Mouse (Mus musculus) forebrain, embryonic 16.5 days (tissue): Measurements from ENCODE around the gene Tdrd9. TPM values are rescaled to one million over a fixed set of nuclear protein-coding genes. Genes with fewer than 3 reads are reported as not detected.
A peak's percentile ranks its signal among the peaks of the same experiment; 100 is the strongest.
"Not testable (repeated sequence)": the region's sequence is repeated elsewhere in the genome, so short reads cannot be mapped to it uniquely, and the experiment has no call there.

ENCODE experiments used
- ATAC-seq: fragments of 200-750 bp; cut with Nextera tagmentation; 2 replicates; pipeline ENCODE4 v1.8.0; 2017; ENCODE audit warnings: mild to moderate bottlenecking, moderate library complexity
- H3K27ac ChIP-seq: fragments of 300-500 bp; sonication (generic); 2 replicates; pipeline ENCODE4 v1.5.1; 2014; ENCODE audit warnings: low read length, control low read depth
- H3K27me3 ChIP-seq: fragments of 300-500 bp; sonication (generic); replicated peaks from 2 replicates; pipeline ENCODE4 v1.6.1; 2014; ENCODE audit warnings: low read length; ENCODE audit not compliant: control insufficient read depth, insufficient read depth
- H3K36me3 ChIP-seq: fragments of 300-500 bp; sonication (generic); 2 replicates; pipeline ENCODE4 v1.6.1; 2014; ENCODE audit not compliant: control insufficient read depth, insufficient read depth
- H3K4me1 ChIP-seq: fragments of 300-500 bp; sonication (generic); replicated peaks from 2 replicates; pipeline ENCODE4 v1.6.1; 2014; ENCODE audit warnings: low read length; ENCODE audit not compliant: control insufficient read depth, insufficient read depth
- H3K4me2 ChIP-seq: fragments of 300-500 bp; sonication (generic); 2 replicates; pipeline ENCODE4 v1.6.1; 2014; ENCODE audit warnings: mild to moderate bottlenecking, low read length, control low read depth
- H3K4me3 ChIP-seq: fragments of 300-500 bp; sonication (generic); replicated peaks from 2 replicates; pipeline ENCODE4 v1.5.1; 2014; ENCODE audit warnings: mild to moderate bottlenecking, low read length, control low read depth
- H3K9ac ChIP-seq: fragments of 300-500 bp; sonication (generic); replicated peaks from 2 replicates; pipeline ENCODE4 v1.6.1; 2014; ENCODE audit warnings: low read depth, low read length, control low read depth
- H3K9me3 ChIP-seq: fragments of 300-500 bp; sonication (generic); 2 replicates; pipeline ENCODE4 v1.6.1; 2016; ENCODE audit warnings: low read length; ENCODE audit not compliant: control insufficient read depth
- WGBS: fragments of 180-500 bp; shearing (Covaris S2); extraction: QIAGEN DNeasy Blood & Tissue Kit; methylation state at CpG from one replicate; pipeline ENCODE4 v1.1.7; 2014; 5-methylcytosine and 5-hydroxymethylcytosine counted together
- polyA plus RNA-seq: library from polyadenylated mRNA; unstranded; fragments of >200 nt; fragmentation: Nextera tagmentation; extraction: Ambion mirVana; gene quantifications from 2 replicates; pipeline ENCODE4 v1.2.1, GENCODE M21; 2015

Gene Tdrd9
- polyA plus RNA-seq, 1 experiment from 2014 or later: 0.44 TPM

GRCm38 (mm10) chr12:112035341-112036100, 64.2 kb downstream of the Tdrd9 start:
- ATAC-seq, H3K9ac ChIP-seq, H3K4me3 ChIP-seq, H3K4me2 ChIP-seq, H3K27ac ChIP-seq, H3K36me3 ChIP-seq, H3K4me1 ChIP-seq, H3K9me3 ChIP-seq, H3K27me3 ChIP-seq: not testable (repeated sequence)
- WGBS: 89% methylated on average over 6 of the region's 6 CpGs

DNA sequence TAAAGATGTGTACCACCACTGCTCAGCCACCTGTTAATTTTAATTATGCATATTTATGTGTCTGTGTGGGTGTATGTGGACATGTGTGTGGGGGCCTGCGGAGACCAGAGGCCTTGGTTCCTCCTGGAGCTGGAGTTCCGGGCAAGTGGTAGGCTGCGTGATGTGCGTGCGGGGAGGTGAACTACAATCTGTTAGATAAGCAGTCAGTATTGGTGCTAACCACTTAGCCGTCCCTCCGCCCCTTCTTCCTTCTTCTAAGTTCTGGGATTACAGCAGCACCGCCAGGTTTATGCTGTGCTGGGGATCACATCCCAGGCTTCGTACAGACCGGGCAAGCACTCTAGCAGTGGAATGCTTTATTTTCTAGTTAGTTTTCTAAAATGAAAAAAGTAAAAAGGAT, 67.1 kb downstream of the Tdrd9 start:
- H3K27ac ChIP-seq: no peak overlapping the region
- no peaks in the 10 kb centered on the region for H3K36me3 ChIP-seq
- no peaks in the 10 kb centered on the region for H3K9me3 ChIP-seq
- H3K9ac ChIP-seq: no peak overlapping the region
- H3K4me3 ChIP-seq: no peak overlapping the region
- H3K27me3 ChIP-seq: no peaks in the 10 kb centered on the region
- 95% methylated on average over 10 of the region's 10 CpGs for WGBS
- H3K4me2 ChIP-seq: no peak overlapping the region
- ATAC-seq: no peak
- H3K4me1 ChIP-seq: no peaks in the 10 kb centered on the region

DNA sequence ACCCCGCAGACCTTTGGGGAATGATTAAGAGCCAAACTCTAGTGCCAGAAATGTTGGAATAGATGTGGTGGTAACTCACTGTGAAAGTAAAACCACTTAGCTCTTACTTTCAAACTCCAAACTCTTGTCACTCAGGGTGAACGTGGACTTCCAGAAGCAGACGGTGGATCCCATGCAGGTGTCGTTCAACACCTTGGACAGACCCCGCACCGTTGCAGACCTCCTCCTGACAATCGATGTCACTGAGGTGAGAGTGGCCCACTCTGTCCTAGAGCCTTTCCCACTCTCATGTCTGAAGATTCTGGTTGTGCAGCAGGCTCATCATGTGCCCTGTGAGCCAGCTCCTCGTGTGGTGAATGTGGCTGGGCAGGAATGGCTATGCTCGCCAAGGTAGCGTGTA, 67.8 kb downstream of the Tdrd9 start:
- no peak for ATAC-seq
- no peaks in the 10 kb centered on the region for H3K36me3 ChIP-seq
- no peaks in the 10 kb centered on the region for H3K9me3 ChIP-seq
- H3K27ac ChIP-seq: no peak overlapping the region
- no peak overlapping the region for H3K4me3 ChIP-seq
- no peaks in the 10 kb centered on the region for H3K4me1 ChIP-seq
- H3K4me2 ChIP-seq: no peak overlapping the region
- no peaks in the 10 kb centered on the region for H3K27me3 ChIP-seq
- H3K9ac ChIP-seq: no peak overlapping the region
- 94% methylated on average over 10 of the region's 10 CpGs for WGBS

- no peak overlapping the region for H3K4me3 ChIP-seq
- no peak overlapping the region for H3K9ac ChIP-seq
- H3K4me1 ChIP-seq: no peaks in the 10 kb centered on the region
- H3K27me3 ChIP-seq: no peaks in the 10 kb centered on the region
- WGBS: 91% methylated on average over 14 of the region's 14 CpGs
- no peaks in the 10 kb centered on the region for H3K9me3 ChIP-seq
- no peaks in the 10 kb centered on the region for H3K36me3 ChIP-seq
- no peak for ATAC-seq
- no peak overlapping the region for H3K27ac ChIP-seq
- H3K4me2 ChIP-seq: no peak overlapping the region
Observed at GRCm38 (mm10) chr12:112042681-112043080, 71.3 kb downstream of the Tdrd9 start.

- H3K4me3 ChIP-seq: no peak overlapping the region
- H3K36me3 ChIP-seq: no peaks in the 10 kb centered on the region
- H3K27ac ChIP-seq: no peak overlapping the region
- WGBS: 9% methylated on average over 6 of the region's 6 CpGs
- H3K9me3 ChIP-seq: no peaks in the 10 kb centered on the region
- no peaks in the 10 kb centered on the region for H3K4me1 ChIP-seq
- no peaks in the 10 kb centered on the region for H3K27me3 ChIP-seq
- H3K4me2 ChIP-seq: no peak overlapping the region
- H3K9ac ChIP-seq: no peak overlapping the region
- ATAC-seq: 0 out of 2 replicates have a peak, but pooled peaks have one; percentile 54
Observed at GRCm38 (mm10) chr12:112077651-112078050, 106.3 kb downstream of the Tdrd9 start.

GRCm38 (mm10) chr12:112079911-112080310, 108.6 kb downstream of the Tdrd9 start:
- Histone ChIP-seq H3K4me3 (no peak overlapping the region), H3K27ac (no peak overlapping the region), H3K9ac (no peak overlapping the region), H3K4me1 (no peaks in the 10 kb centered on the region), H3K36me3 (no peaks in the 10 kb centered on the region), H3K27me3 (no peaks in the 10 kb centered on the region), H3K9me3 (no peaks in the 10 kb centered on the region), H3K4me2 (no peak overlapping the region)
- WGBS: 77% methylated on average over 8 of the region's 8 CpGs
- ATAC-seq: no peak

DNA sequence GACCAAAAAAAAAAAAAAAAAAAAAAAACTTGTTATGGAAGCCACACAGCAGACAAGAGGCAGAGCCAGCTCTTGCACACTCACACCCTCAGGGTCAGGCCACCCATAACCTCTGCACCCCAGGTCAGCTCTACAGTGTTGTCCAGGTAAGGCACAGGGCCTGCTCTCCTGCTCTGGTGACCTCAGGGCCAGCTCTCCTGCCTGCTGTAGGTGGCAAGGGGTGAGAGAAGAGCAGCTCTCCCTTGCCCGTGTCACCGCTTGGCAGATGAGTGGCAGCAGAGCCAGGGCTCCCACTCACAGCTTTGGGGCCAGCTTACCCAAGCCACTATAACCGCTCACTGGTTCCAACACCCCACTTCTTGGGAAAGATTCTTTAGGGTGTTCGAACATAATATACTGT, 109.6 kb downstream of the Tdrd9 start:
- no peak for ATAC-seq
- no peak overlapping the region for H3K4me2 ChIP-seq
- no peak overlapping the region for H3K4me3 ChIP-seq
- H3K27me3 ChIP-seq: no peaks in the 10 kb centered on the region
- WGBS: 92% methylated on average over 4 of the region's 4 CpGs
- no peaks in the 10 kb centered on the region for H3K4me1 ChIP-seq
- no peak overlapping the region for H3K9ac ChIP-seq
- no peaks in the 10 kb centered on the region for H3K9me3 ChIP-seq
- no peak overlapping the region for H3K27ac ChIP-seq
- H3K36me3 ChIP-seq: no peaks in the 10 kb centered on the region

GRCm38 (mm10) chr12:112082241-112082640, 110.9 kb downstream of the Tdrd9 start:
- H3K27ac ChIP-seq: no peak overlapping the region
- H3K9ac ChIP-seq: no peak overlapping the region
- WGBS: 58% methylated on average over 1 of the region's 1 CpGs
- no peak overlapping the region for H3K4me2 ChIP-seq
- H3K36me3 ChIP-seq: no peaks in the 10 kb centered on the region
- no peaks in the 10 kb centered on the region for H3K27me3 ChIP-seq
- H3K9me3 ChIP-seq: no peaks in the 10 kb centered on the region
- no peak for ATAC-seq
- no peak overlapping the region for H3K4me3 ChIP-seq
- 0 out of 2 replicates have a peak, but pooled peaks cover 3% of the 10 kb centered on the region for H3K4me1 ChIP-seq

DNA sequence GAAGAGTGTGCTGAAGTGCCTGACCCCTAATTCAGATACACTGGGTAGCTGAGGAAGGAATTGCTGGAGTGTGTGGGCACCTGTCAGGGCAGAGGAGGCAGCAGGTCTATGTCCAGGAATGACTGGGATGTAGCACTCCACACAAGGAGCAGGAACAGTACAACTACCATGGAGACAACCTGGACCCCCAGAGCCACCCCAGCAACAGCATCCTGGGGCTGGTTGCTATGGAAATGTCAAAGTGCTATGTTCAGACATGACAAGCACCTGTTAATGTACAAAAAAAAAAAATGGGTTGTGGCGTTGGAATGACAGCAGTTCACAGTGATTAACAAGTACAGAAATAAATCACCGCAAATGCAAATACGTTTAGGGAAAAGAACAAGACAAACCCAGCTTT, 114.9 kb downstream of the Tdrd9 start:
- no peaks in the 10 kb centered on the region for H3K9me3 ChIP-seq
- no peak overlapping the region for H3K9ac ChIP-seq
- no peaks in the 10 kb centered on the region for H3K27me3 ChIP-seq
- 0 out of 2 replicates have a peak, but pooled peaks cover 5% of the 10 kb centered on the region for H3K4me1 ChIP-seq
- H3K27ac ChIP-seq: no peak overlapping the region
- H3K4me2 ChIP-seq: no peak overlapping the region
- WGBS: 80% methylated on average over 3 of the region's 3 CpGs
- ATAC-seq: no peak; the same call in 1 of the 2 replicates
- no peak overlapping the region for H3K4me3 ChIP-seq
- H3K36me3 ChIP-seq: no peaks in the 10 kb centered on the region
